Comparison of ENCODE assay signal across 25 mouse cellular contexts in the genomic region with DNA sequence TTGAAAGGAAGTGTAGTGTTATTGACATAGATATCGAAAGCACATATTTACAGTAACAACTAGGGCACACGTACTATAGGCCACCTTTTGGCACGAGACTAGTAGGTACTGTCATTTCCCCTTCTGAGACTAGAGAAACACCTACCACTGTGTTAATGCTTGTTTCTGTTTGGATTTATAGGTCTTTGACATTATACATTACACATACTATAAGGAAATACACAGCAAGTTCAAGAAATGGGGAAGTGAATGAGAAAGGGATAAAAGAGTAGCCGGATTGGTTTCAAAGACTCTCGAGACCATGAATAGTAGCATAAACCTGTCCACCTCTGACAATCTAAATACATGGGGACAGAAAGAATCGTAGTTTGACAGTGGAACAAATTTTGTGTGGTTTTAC.
"Had no signal": no experiment of that assay in that cellular context is flagged by ENCODE, and none has a peak within 500 bp of the region (broad histone marks: within the 10 kb centered on the region; RNA-seq: fewer than 3 reads in every experiment).

No protein-coding gene starts in this region.

- H3K9ac ChIP-seq: heart, embryonic 12.5 days; hindbrain, embryonic 12.5 days; hindbrain, embryonic 14.5 days; intestine, embryonic 15.5 days; kidney, embryonic 15.5 days; limb, embryonic 12.5 days; liver, embryonic 12.5 days; liver, embryonic 14.5 days had no signal

- H3K27ac ChIP-seq: heart, embryonic 10.5 days; hindbrain, embryonic 10.5 days; hindbrain, embryonic 12.5 days; hindbrain, embryonic 14.5 days; intestine, embryonic 15.5 days; kidney, embryonic 15.5 days; kidney, postnatal 0 days; layer of hippocampus, adult 2 months; left cerebral cortex, adult 2 months; limb, embryonic 10.5 days; limb, embryonic 12.5 days; liver, embryonic 12.5 days; liver, embryonic 14.5 days had no signal

- H3K9me3 ChIP-seq: heart, embryonic 10.5 days; heart, embryonic 12.5 days; hindbrain, embryonic 10.5 days; hindbrain, embryonic 12.5 days; intestine, embryonic 15.5 days; kidney, embryonic 15.5 days; limb, embryonic 10.5 days; limb, embryonic 12.5 days; liver, embryonic 12.5 days had no signal

- H3K4me1 ChIP-seq: heart, embryonic 10.5 days; heart, embryonic 12.5 days; hindbrain, embryonic 10.5 days; hindbrain, embryonic 12.5 days; intestine, embryonic 15.5 days; kidney, embryonic 15.5 days; limb, embryonic 10.5 days; limb, embryonic 12.5 days; liver, embryonic 12.5 days had no signal

- H3K4me3 ChIP-seq: heart, embryonic 10.5 days; heart, embryonic 12.5 days; hindbrain, embryonic 10.5 days; hindbrain, embryonic 12.5 days; intestine, embryonic 15.5 days; kidney, embryonic 15.5 days; layer of hippocampus, adult 2 months; left cerebral cortex, adult 2 months; limb, embryonic 10.5 days; limb, embryonic 12.5 days; liver, embryonic 12.5 days had no signal

- H3K36me3 ChIP-seq: heart, embryonic 10.5 days; heart, embryonic 12.5 days; hindbrain, embryonic 10.5 days; hindbrain, embryonic 12.5 days; intestine, embryonic 15.5 days; kidney, embryonic 15.5 days; limb, embryonic 10.5 days; limb, embryonic 12.5 days; liver, embryonic 12.5 days had no signal

- H3K4me2 ChIP-seq: heart, embryonic 12.5 days; hindbrain, embryonic 12.5 days; hindbrain, embryonic 14.5 days; intestine, embryonic 15.5 days; kidney, embryonic 15.5 days; limb, embryonic 12.5 days; liver, embryonic 12.5 days had no signal

- ATAC-seq: hindbrain, embryonic 16.5 days; inflammation-experienced regulatory T-cells, adult 6 months; liver, embryonic 12.5 days had no signal

- DNase-seq: gastrocnemius, postnatal 14 days; gastrocnemius, postnatal 36 days; heart, adult 18-20 months; heart, postnatal 10 days; kidney, adult 11 months; kidney, adult 2 months; kidney, adult 9 months; kidney, postnatal 14 days; kidney, postnatal 4 days had no signal

- H3K27me3 ChIP-seq: heart, embryonic 12.5 days; hindbrain, embryonic 12.5 days; intestine, embryonic 15.5 days; kidney, embryonic 15.5 days; limb, embryonic 12.5 days; liver, embryonic 12.5 days had no signal
